Mouse (Mus musculus): ENCODE results near the gene Etv6. TPM values are rescaled to one million over a fixed set of nuclear protein-coding genes. Genes with fewer than 3 reads are reported as not detected.

The Etv6 gene
- polyA plus RNA-seq, 1 experiment from 2014 or later, result 5.2 TPM

DNA sequence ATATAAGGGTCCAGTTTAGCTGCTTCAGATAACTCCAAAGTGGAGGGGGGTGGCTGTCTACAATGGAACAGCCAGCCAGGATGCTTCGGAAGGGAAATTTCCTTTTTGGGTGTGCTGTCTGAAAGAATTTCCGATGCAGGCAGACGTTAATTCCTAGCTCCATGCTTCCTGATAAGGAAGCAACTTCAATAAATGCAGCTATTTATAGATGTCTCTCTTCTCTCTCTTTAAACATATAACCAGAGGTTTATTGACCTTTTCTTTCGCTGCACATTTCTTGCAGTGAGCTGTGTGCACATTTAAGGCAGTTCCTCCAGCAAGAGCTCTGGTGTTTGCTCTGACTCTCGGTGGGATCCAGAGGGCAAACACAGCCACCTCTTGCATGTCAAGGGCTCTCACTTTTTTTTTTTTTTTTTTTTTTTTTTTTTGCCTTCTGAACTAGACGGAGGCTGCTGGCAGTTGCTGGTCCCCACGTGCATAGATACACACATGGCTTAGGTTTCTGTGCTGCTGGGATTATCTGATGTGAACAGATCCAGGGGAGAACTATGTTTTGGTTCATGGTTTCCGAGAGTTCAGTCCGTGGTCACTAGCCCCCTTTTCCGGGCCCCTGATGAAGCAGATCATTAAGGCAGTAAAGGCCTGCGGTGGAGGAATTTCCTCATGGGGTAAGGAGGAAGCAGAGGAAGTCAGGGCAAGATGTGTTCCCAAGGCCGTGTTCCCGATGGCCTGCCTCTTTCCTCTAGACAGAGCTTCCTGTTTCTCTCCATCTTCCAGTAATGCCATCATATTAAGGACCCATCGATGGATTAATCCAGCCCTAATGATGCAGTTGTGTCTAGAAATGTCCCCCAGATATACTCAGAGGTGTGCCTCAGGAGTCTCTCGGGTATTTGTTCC lies 109.0 kb downstream of the Etv6 start:
- Histone ChIP-seq H3K4me3 (replicated peaks; ENCODE audit: low read length) (no peak overlapping the region), H3K27ac (ENCODE audit: low read length) (0 out of 2 replicates have a peak overlapping the region, but pooled peaks have one; percentile 6), H3K9me3 (ENCODE audit: control insufficient read depth, low read length) (no peaks in the 10 kb centered on the region), H3K9ac (replicated peaks; ENCODE audit: low read depth, low read length) (no peak overlapping the region), H3K27me3 (replicated peaks; ENCODE audit: control insufficient read depth, insufficient read depth, low read length) (no peaks in the 10 kb centered on the region), H3K4me2 (ENCODE audit: low read length) (no peak overlapping the region), H3K36me3 (ENCODE audit: control insufficient read depth, insufficient read depth) (no peaks in the 10 kb centered on the region), H3K4me1 (replicated peaks; ENCODE audit: control insufficient read depth, insufficient read depth, low read length) (peaks cover 15% of the 10 kb centered on the region)
- WGBS, result 86% methylated on average over 15 of the region's 15 CpGs
- no peak for ATAC-seq

DNA sequence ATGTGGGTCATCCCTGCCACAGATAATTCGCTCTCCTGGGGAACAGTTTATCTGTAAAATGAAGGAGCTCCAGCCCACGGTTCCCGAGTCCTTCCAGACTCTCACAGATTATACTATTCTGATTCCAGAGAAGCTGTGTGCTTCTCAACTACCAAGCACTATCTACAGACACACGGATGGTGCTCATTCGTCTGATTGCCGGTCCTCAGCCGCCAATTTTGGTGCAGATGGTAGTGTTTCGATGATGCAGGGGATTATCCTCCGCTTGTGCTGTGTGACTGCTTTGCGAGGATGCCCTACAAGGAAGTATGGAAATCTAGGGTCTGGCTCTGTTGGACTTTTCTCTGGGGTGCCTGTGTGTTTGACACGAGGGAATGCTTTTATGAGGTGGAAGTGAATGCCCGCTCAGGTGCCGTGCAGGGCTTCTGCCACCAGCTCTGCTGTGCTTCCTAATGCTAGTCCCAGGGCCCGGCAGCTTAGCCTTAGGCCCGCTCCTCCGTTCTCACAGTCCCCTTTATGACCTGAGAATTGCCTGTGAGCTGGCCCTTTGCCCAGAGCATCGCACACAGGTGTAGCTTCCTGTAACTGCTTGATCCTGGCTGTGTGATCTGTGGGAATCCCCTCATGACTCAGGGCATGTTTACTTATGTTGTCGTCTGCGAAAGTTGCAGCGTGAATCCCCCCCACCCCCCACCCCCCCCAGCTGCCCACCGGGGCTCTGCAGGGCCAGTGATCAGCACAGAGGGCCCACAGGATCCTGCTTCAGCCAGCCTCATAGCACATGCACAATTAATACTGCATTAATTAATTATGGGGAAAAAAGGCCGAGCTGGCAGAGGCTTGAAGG lies 112.3 kb downstream of the Etv6 start:
- H3K4me3 ChIP-seq (replicated peaks; ENCODE audit: low read length), result no peak overlapping the region
- peak overlapping the region; percentile 6 for H3K4me2 ChIP-seq (ENCODE audit: low read length)
- H3K27me3 ChIP-seq (replicated peaks; ENCODE audit: control insufficient read depth, insufficient read depth, low read length), result no peaks in the 10 kb centered on the region
- H3K4me1 ChIP-seq (replicated peaks; ENCODE audit: control insufficient read depth, insufficient read depth, low read length), result peaks cover 20% of the 10 kb centered on the region
- H3K9me3 ChIP-seq (ENCODE audit: control insufficient read depth, low read length), result no peaks in the 10 kb centered on the region
- no peak overlapping the region for H3K27ac ChIP-seq (ENCODE audit: low read length)
- 29% methylated on average over 22 of the region's 22 CpGs for WGBS
- ATAC-seq, result peak; percentile 73
- no peaks in the 10 kb centered on the region for H3K36me3 ChIP-seq (ENCODE audit: control insufficient read depth, insufficient read depth)
- no peak overlapping the region for H3K9ac ChIP-seq (replicated peaks; ENCODE audit: low read depth, low read length)

DNA sequence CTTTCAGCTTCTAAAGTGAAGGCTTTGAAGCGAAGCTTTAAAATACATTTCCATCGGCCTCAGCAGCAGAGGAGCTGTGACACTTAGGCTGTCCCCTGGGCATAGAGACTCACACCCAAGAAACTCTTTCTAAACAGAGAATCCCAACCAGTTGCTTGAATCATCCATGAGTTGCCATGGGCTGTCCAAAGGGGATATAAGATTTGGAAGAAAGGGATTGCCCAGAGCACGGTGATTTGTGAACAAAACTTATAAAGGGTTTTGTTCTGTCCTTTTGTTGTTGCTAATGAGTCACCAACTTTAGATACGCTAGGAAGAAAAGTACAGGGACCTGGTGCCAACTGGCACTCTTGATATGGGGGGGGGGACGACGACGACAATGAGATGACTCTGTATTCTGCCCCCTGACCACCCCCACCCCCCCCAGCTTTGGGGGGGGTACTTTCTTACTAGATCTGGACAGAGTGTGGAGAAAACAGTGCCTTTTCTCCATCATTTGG lies 113.0 kb downstream of the Etv6 start:
- H3K9ac ChIP-seq (replicated peaks; ENCODE audit: low read depth, low read length), result no peak overlapping the region
- no peaks in the 10 kb centered on the region for H3K27me3 ChIP-seq (replicated peaks; ENCODE audit: control insufficient read depth, insufficient read depth, low read length)
- H3K27ac ChIP-seq (ENCODE audit: low read length), result 0 out of 2 replicates have a peak overlapping the region, but pooled peaks have one; percentile 3
- H3K4me1 ChIP-seq (replicated peaks; ENCODE audit: control insufficient read depth, insufficient read depth, low read length), result peaks cover 20% of the 10 kb centered on the region
- no peaks in the 10 kb centered on the region for H3K36me3 ChIP-seq (ENCODE audit: control insufficient read depth, insufficient read depth)
- H3K9me3 ChIP-seq (ENCODE audit: control insufficient read depth, low read length), result no peaks in the 10 kb centered on the region
- WGBS, result 10% methylated on average over 7 of the region's 7 CpGs
- ATAC-seq, result peak; percentile 32
- H3K4me2 ChIP-seq (ENCODE audit: low read length), result no peak overlapping the region
- H3K4me3 ChIP-seq (replicated peaks; ENCODE audit: low read length), result no peak overlapping the region

DNA sequence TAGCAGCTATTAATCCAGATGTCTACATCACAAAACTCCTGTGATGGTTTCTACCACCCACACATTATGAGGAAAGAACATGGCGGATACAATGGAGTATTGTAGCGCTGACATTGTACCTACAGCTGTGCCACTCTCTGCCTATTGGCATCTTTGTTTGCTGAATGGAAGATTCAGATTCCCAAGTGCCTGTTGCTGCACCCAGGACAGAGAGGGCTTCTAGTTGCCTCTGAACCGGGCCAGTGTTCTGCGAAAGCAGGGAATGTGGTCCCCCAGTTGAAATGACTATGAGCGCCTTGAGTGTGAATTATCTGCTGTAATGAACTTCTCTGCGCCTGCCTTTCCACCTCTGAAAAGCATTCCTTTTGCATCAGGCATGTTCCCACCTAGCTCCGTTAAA lies 114.1 kb downstream of the Etv6 start:
- H3K9ac ChIP-seq (replicated peaks; ENCODE audit: low read depth, low read length), result no peak overlapping the region

DNA sequence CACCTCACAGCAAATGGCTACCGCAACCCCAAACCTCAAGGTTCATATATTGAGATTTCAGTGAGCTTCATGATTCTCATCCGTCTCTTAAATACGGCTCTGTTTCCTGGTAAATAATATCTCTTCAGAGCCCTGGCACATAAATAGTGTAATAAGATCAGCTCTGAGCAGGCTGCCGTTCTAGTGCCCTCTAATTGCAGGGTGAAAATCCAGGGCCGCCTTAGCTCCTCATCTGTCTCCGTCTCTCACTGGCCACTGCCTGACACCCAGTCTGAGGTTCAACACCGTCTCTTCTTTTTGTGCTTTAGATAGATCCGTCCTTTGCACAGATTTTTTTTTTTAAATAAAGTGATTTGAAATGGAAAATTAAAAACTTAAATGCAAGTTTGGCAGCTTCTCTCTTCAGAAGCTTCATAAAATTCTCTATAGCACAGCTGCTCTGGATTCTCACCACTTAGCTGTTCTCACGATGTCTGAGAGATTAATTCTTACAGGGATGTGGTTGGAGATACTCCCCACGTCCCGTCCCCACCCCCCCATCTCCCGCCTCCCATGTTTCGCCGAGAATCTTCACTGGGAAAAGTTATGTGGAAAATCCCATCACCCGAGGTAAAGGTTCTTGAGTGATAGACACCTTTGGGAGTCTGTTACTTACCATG lies 115.7 kb downstream of the Etv6 start:
- Histone ChIP-seq H3K9ac (replicated peaks; ENCODE audit: low read depth, low read length) (no peak overlapping the region), H3K4me3 (replicated peaks; ENCODE audit: low read length) (no peak overlapping the region), H3K9me3 (ENCODE audit: control insufficient read depth, low read length) (no peaks in the 10 kb centered on the region), H3K4me1 (replicated peaks; ENCODE audit: control insufficient read depth, insufficient read depth, low read length) (peaks cover 22% of the 10 kb centered on the region), H3K4me2 (ENCODE audit: low read length) (no peak overlapping the region), H3K27ac (ENCODE audit: low read length) (no peak overlapping the region), H3K27me3 (replicated peaks; ENCODE audit: control insufficient read depth, insufficient read depth, low read length) (no peaks in the 10 kb centered on the region), H3K36me3 (ENCODE audit: control insufficient read depth, insufficient read depth) (no peaks in the 10 kb centered on the region)
- WGBS, result 69% methylated on average over 15 of the region's 15 CpGs
- ATAC-seq, result no peak

More for the DNA sequence above, 114.1 kb downstream of the Etv6 start:
- Histone ChIP-seq H3K4me2 (ENCODE audit: low read length) (no peak overlapping the region), H3K9me3 (ENCODE audit: control insufficient read depth, low read length) (no peaks in the 10 kb centered on the region), H3K36me3 (ENCODE audit: control insufficient read depth, insufficient read depth) (no peaks in the 10 kb centered on the region), H3K4me3 (replicated peaks; ENCODE audit: low read length) (no peak overlapping the region), H3K27me3 (replicated peaks; ENCODE audit: control insufficient read depth, insufficient read depth, low read length) (no peaks in the 10 kb centered on the region), H3K27ac (ENCODE audit: low read length) (no peak overlapping the region), H3K4me1 (replicated peaks; ENCODE audit: control insufficient read depth, insufficient read depth, low read length) (peaks cover 20% of the 10 kb centered on the region)
- 94% methylated on average over 7 of the region's 7 CpGs for WGBS
- no peak for ATAC-seq

DNA sequence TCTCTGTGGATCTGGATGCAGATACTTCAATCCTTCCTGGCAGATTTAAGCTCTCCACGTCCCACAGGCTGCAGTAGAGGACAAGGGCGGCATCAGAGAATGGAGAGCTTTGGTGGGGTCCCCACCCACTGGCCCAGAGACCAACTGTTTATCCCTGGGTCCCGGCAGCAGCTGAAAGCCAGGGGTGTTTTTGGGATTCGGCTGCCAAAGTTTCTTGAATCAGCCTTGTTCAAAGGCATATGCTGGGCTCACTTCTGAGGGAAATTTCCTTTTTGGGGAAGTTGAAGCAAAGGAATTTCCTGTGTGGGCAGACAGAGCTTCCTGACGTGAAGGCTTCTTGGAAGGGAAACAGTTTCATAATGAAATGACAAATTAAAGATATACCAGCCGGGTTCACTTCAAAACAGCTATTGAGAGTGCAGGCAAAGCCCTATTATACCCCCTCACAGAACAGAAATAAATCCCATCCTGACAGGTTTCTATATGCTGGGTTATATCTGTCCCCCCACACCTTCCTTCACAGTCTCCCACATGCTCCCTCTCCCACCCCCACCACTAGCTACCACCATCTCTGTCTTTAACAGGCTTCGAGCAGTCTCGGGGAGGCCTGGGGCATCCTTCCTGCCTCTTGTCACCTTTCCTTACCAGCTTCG lies 116.5 kb downstream of the Etv6 start:
- 51% methylated on average over 9 of the region's 9 CpGs for WGBS
- no peaks in the 10 kb centered on the region for H3K27me3 ChIP-seq (replicated peaks; ENCODE audit: control insufficient read depth, insufficient read depth, low read length)
- no peak overlapping the region for H3K9ac ChIP-seq (replicated peaks; ENCODE audit: low read depth, low read length)
- H3K4me1 ChIP-seq (replicated peaks; ENCODE audit: control insufficient read depth, insufficient read depth, low read length), result peaks cover 27% of the 10 kb centered on the region
- ATAC-seq, result no peak
- no peaks in the 10 kb centered on the region for H3K36me3 ChIP-seq (ENCODE audit: control insufficient read depth, insufficient read depth)
- no peak overlapping the region for H3K27ac ChIP-seq (ENCODE audit: low read length)
- no peaks in the 10 kb centered on the region for H3K9me3 ChIP-seq (ENCODE audit: control insufficient read depth, low read length)
- no peak overlapping the region for H3K4me2 ChIP-seq (ENCODE audit: low read length)
- no peak overlapping the region for H3K4me3 ChIP-seq (replicated peaks; ENCODE audit: low read length)

DNA sequence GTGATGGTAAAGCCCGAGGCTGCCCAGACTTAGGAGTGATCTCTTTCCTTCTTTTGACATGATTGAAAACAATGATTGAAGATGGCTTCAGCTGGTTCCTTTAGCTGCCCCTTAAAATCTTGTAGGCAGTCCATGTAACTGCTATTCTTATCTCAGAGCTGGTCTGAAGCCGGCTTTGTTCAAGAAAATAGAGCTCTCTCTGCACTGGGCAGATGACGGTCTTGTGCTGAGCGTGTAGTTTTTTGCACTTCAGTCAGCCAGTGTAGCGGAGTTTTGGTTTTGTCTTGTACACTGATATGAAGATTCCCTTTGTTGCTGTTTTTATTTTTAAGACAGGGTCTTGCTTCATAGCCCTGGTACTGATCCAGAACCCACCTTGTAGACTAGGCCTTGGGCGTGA lies 117.0 kb downstream of the Etv6 start:
- H3K27ac ChIP-seq (ENCODE audit: low read length), result no peak overlapping the region
- H3K9ac ChIP-seq (replicated peaks; ENCODE audit: low read depth, low read length), result no peak overlapping the region
- no peak overlapping the region for H3K4me2 ChIP-seq (ENCODE audit: low read length)
- no peak for ATAC-seq
- 79% methylated on average over 6 of the region's 6 CpGs for WGBS
- H3K27me3 ChIP-seq (replicated peaks; ENCODE audit: control insufficient read depth, insufficient read depth, low read length), result no peaks in the 10 kb centered on the region
- H3K4me3 ChIP-seq (replicated peaks; ENCODE audit: low read length), result no peak overlapping the region
- H3K36me3 ChIP-seq (ENCODE audit: control insufficient read depth, insufficient read depth), result no peaks in the 10 kb centered on the region
- H3K9me3 ChIP-seq (ENCODE audit: control insufficient read depth, low read length), result no peaks in the 10 kb centered on the region
- H3K4me1 ChIP-seq (replicated peaks; ENCODE audit: control insufficient read depth, insufficient read depth, low read length), result peaks cover 28% of the 10 kb centered on the region

DNA sequence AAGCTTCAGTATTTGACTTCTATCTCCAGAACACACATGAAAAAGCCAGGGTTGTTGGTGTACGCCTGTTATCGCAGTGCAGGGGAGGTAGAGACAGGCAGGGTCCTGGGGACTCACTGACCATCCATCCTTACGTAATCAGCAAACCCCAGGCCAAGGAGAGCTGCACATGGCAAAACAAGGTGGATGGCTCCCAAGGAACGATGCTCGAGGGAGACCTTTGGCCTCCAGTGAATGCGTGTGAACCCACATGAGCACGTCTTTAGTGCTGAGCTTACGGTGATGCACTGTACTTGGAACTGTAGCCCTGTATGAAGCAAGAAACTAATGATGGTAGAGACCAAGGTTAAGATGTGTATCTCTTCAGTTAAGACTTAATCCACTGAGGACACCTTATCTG lies 119.2 kb downstream of the Etv6 start:
- no peak overlapping the region for H3K27ac ChIP-seq (ENCODE audit: low read length)
- H3K36me3 ChIP-seq (ENCODE audit: control insufficient read depth, insufficient read depth), result no peaks in the 10 kb centered on the region
- H3K9me3 ChIP-seq (ENCODE audit: control insufficient read depth, low read length), result no peaks in the 10 kb centered on the region
- peaks cover 18% of the 10 kb centered on the region for H3K4me1 ChIP-seq (replicated peaks; ENCODE audit: control insufficient read depth, insufficient read depth, low read length)
- no peak for ATAC-seq
- WGBS, result 94% methylated on average over 8 of the region's 8 CpGs
- H3K9ac ChIP-seq (replicated peaks; ENCODE audit: low read depth, low read length), result no peak overlapping the region
- no peak overlapping the region for H3K4me3 ChIP-seq (replicated peaks; ENCODE audit: low read length)
- no peaks in the 10 kb centered on the region for H3K27me3 ChIP-seq (replicated peaks; ENCODE audit: control insufficient read depth, insufficient read depth, low read length)
- no peak overlapping the region for H3K4me2 ChIP-seq (ENCODE audit: low read length)
